Mouse (Mus musculus) thymus, adult 2 months (tissue): ENCODE data around the gene C5ar2.

Source experiments
- CTCF ChIP-seq: fragments of 200-500 bp; IDR thresholded peaks from 2 replicates; pipeline ENCODE4 v1.5.1; 2012; ENCODE audit warnings: mild to moderate bottlenecking, control low read depth, low read length, moderate library complexity, borderline replicate concordance; ENCODE audit not compliant: control insufficient read depth, poor library complexity, insufficient read depth; ENCODE audit errors: extremely low read depth
- POLR2A ChIP-seq: fragments of 200-500 bp; IDR thresholded peaks from 2 replicates; pipeline ENCODE4 v1.6.1; 2012; ENCODE audit warnings: mild to moderate bottlenecking, low read length, control low read depth, moderate library complexity; ENCODE audit not compliant: control insufficient read depth, poor library complexity, insufficient read depth; ENCODE audit errors: extremely low read depth

DNA sequence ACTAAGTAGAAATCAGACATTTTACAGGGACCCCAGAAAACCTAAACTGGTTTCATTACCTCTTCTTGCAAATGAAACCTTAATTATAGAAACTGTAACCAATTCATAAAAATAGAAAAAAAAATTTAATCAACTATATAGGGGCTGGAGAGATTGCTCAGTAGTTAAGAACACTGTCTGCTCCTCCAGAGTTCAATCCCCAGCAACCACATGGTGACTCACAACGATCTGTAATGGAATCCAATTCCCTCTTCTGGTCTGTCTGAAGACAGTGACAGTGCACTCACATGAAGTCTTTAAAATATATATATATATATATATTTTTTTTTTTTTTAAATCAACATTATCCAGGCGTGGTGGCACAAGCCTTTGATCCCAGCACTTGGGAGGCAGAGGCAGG, 43.1 kb upstream of the C5ar2 start:
- TF ChIP-seq POLR2A (no peak), CTCF (no peak)
